Mouse (Mus musculus): ENCODE measurements around the gene Car6.
A peak's percentile ranks its signal among the peaks of the same experiment; 100 is the strongest.

Gene Car6

DNA sequence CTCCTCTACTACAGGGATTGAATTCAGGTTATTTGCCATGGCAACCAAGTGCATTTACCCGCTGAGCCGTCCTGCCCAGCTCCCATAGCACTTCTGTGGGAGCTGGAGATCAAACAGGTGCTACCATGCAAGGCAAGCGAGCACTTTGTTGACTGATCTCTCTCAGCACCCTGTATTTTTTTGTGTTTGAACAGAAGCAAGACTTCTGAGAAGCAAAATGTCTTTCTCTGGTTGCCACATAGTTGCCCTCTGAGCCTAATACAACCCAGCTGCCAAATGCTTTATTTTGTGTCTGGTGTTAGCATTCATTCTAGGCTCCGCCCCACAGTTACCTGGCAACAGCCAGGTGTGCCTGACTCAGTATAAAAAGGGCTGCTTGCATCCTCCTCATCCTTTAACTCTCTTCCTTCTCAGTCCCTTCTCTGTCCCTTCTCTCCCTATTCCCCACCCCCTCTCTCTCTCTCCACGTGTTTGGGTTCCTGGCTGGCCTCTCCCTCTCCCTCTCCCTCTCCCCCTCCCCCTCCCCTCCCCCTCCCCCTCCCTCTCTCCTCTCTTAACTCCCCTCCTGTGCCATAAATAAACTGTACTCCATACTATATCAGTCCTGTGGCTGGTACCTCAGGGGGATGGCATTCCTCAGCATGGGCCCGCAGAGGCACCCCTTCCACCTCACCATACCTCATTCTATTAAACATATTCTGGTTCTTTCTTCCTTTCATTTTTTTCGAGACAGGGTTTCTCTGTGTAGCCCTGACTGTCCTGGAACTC is 27.6 kb upstream of the Car6 start:
- no peak for DNase-seq

GRCm38 (mm10) chr4:150226818-150227688 is 25.9 kb upstream of the Car6 start:
- DNase-seq, result peak; percentile 89

DNA sequence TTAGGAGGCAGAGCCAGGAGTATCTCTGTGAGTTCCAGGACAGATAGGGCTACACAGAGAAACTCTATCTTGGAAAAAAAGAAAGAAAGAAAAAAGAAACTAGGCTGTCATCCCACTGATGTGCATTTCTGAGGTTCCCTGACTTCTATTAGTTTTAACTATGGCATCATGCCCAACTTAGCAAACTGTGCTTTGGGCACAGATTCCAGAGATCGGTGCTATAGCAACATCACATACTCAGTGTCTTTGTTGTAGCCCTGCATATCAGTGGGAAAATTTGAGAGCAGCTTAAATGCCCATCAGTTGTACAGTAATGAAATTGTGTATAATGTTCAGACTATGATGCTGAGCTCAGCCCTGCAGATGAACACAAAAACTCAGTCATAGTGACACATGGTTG is 24.6 kb upstream of the Car6 start:
- no peak for DNase-seq

DNA sequence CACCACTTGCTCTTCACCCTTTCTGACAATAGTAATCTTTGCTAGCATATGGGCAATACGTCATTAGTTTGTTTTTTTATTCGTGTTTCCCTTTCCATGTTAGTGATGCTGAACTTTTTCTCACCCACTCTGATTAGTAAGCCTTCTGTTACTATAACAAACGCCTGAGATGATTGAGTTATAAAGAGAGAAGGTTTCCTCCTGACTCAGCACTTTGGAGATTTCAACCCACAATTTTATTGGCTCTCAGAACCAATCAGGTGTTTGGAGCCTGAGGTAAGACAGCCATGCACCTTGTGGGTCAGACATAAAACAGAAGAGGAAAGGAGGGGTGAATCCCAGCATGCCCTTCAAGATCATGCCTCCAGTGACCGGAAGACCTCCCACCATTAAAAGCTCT is 22.7 kb upstream of the Car6 start:
- no peak for DNase-seq

DNA sequence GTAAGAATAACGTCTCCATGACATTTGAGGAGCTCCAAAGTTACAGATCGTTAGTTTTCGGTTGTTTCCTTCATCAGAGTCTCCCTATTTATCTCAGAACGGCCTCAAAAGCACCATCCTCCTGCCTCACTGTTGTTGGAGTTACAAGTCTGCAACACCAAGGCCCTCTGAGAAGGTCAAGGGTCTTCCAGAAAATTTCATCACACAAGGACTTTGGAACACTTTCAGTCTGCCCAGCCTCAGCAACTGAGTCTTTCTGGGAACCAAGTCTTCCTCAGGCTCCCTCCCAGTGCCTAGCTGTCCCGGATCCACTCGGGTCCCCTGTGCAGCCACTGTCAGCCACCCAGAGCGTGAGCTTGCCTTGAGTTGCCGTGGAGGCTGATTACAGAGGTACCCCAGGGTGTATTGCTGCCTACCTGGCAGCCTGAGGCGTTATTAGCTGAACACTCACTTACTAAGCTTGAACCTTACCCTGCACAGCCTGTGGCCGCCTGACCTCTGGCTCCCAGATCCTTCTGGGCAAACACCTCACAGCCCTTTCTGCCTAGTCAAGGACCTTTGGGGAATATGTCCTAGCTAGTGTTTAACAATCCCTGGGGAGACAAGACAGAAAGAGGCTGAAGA is 20.0 kb upstream of the Car6 start:
- DNase-seq, result no peak

GRCm38 (mm10) chr4:150220584-150220983 is 19.5 kb upstream of the Car6 start:
- DNase-seq, result no peak

- DNase-seq, result peak; percentile 48
These were observed 18.6 kb upstream of the Car6 start for GRCm38 (mm10) chr4:150219501-150220292.

GRCm38 (mm10) chr4:150217935-150218334 is 16.8 kb upstream of the Car6 start:
- no peak for DNase-seq

- no peak for DNase-seq
These were observed 16.0 kb upstream of the Car6 start for GRCm38 (mm10) chr4:150217042-150217554.

GRCm38 (mm10) chr4:150216423-150216822 is 15.3 kb upstream of the Car6 start:
- DNase-seq, result no peak

DNA sequence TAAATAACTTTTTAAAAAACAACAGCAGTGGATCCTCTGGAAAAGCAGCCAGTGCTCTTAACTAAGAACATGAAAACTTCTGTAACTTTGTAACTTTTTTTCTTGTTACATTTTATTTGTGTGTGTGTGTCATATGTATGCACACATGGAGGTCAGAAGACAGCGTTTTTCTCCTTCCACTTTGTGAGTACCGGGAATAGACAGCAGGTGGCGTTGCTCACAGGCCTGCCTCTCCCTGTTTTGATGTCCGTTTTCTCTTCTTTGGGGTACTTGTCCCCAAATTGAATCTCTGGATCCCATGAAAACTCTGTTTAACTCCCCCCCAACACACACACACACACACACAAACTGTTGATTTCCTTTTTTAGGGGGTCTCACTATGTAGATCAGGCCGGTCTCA is 12.8 kb upstream of the Car6 start:
- DNase-seq, result no peak

DNA sequence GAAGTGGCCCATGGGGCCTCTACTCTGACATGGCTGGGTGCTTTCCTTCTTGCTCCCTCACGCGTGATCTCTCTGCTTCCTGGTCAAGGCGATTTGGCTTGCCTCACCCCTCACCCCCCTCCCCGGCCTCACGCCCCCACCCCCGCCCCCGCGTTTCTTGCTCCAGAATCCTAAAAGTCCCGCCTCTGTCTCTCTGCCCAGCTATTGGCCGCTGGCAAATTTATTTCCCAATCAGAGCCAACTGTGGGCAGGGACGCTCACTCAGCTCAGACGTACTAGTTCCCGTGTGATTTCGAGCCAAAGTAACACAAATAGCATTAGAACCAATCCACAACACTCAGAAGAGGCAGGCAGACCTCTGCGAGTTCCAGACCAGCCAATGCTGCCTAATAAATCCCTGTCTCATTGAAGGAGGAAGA is 11.4 kb upstream of the Car6 start:
- no peak for DNase-seq

GRCm38 (mm10) chr4:150211930-150212552 is 10.9 kb upstream of the Car6 start:
- DNase-seq, result no peak

DNA sequence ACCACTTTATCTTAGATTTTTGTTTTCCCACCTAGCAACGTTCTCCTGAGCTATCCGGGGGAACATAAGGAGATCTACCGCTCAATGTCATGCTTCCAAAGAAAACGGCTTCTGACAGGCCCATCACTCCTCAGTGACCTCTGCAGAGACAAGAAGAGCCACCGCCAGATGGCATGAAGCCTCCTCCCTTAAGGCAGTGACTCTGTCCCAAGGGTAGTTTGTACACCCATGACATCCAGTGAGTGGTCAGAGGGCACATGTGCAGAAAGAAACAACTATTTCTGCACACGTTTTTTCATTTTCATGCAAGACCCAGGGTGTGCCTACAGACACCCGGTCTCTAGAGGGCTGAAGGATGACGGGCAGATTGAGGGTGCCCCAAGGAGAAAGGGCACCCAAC is 9.2 kb upstream of the Car6 start:
- DNase-seq, result no peak

- DNase-seq, result no peak
These were observed 8.6 kb upstream of the Car6 start for GRCm38 (mm10) chr4:150209751-150210150.

DNA sequence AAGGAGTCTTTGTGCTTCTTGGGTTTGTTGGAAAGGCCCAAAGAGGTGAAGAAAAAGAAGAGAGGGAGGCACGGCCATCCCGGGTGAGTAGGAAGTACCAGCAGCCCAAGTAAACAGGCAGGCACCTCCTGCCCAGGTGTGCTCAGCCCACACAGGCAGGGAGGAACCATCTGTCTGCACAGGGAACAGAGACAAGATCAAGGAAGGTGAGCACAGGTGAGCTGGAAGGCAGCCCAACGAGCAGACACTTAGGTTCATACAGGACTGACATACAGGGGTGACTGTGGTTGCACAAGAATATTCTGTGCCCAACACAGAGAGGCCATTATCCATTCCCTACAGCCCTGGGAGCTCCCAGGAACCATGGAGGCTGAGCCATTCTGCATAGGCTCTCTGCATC is 3.7 kb upstream of the Car6 start:
- no peak for DNase-seq

GRCm38 (mm10) chr4:150202702-150203101 is 1.6 kb upstream of the Car6 start:
- DNase-seq, result no peak

DNA sequence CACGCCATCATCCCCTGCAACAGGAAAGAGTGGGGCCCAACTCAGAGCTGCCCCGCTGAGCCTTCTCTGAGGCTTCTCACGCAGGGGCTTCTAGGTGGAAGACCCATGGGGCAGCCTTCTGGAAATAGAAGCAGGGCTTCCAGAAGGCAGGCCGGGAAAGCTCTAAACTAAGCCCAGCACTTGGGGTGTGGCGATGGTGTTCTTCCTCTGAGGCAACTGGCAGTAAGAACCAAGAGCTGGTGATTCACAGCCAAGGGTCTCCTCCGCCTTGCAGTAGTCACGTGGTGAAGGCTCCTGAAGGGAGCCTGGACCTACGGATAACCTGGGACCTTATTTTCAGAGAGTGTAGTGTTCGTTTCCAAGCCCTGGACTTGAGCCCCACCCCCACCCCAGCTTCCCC is 2.9 kb downstream of the Car6 start:
- DNase-seq, result no peak

- peak; percentile 10 for DNase-seq
These were observed 7.2 kb downstream of the Car6 start for GRCm38 (mm10) chr4:150193915-150194314.

- DNase-seq, result no peak
These were observed 8.9 kb downstream of the Car6 start for GRCm38 (mm10) chr4:150192199-150192598.

GRCm38 (mm10) chr4:150188236-150188635 is 12.9 kb downstream of the Car6 start:
- DNase-seq, result no peak

DNA sequence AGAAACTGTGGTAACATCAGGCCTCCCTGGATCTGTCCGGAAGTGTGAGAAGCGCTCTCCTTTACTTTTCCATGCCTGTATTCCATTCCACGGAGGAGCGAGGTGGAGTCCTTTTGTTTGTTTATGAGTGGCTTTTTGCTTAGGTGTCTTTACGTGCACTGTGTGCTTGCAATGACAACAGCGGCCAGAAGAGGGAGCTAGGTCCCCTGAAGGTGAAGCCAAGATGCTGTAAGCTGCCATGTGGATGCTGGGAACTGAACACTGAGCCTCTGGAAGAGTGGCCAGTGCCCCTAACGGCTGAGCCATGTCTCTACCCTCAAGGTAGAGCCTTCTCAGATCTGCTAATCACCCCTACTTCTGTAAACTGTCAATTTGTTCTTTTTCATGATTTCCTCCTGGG is 19.8 kb downstream of the Car6 start:
- DNase-seq, result no peak
